Mouse (Mus musculus) cerebellum, adult 11 months (tissue): ENCODE measurements around the gene Ttc39b.

Experiments
- DNase-seq: peaks from one replicate; pipeline ENCODE4 v3.0.0; 2022

Ttc39b gene

GRCm38 (mm10) chr4:83182178-83183068 is 141.6 kb downstream of the Ttc39b start:
- DNase-seq = no peak

DNA sequence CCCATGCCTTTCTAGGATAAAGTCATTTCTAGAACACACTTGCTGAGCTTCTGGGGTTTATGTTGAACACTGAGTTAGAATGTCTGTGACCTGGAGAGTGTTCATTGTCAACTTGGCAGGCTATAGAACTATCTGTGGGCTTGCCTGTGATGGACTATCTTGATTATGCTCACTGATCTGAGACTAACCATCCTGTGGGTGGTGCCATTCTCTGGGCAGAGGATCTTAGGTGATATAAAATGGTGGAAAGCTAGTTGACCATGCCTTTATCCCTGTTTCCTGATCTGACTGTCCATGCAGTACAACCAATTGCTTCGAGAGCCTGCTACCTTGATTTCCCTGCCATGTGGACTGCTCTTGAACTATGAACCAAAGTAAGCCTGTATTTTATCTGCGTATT is 146.6 kb downstream of the Ttc39b start:
- no peak for DNase-seq

GRCm38 (mm10) chr4:83174946-83175345 is 149.1 kb downstream of the Ttc39b start:
- no peak for DNase-seq

DNA sequence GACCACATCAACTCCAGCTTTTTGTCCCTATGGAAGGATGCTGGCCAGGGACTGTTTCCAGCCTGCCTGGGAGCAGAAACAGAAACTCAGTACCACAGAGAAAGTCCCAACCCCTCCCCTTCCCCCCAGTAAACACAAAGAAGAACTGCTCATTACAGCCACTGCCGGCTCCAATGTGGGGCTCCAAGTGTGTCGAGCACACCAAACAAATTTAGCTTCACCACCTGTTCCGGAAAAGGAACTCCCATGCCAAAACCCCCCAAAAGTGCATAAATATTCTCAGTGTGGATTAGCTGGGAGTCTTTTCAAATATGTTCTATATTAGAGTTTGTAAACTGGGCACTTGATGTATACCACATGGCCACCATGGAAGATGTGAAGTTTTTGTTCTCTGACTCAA is 151.8 kb downstream of the Ttc39b start:
- no peak for DNase-seq

DNA sequence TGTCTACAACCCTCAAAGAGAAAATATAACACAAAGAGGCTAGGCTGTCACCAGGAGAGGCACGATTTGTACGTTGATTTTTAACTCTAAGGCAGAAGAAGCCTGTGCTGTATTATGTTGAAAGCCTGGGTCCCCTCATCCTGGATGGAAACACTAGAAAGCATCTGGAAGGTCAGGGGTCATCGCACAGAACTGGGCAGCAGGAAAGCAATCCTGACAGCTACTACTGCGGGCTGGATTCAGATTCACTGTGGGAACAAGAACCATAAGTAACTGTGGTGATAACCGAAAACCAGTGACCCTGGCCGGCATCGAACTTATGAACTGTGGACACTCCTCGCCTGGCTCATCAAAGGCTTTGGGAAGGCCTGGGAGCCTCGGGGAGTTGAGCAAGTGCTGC is 153.3 kb downstream of the Ttc39b start:
- DNase-seq = no peak
